Mouse (Mus musculus) intestine, postnatal 0 days (tissue): ENCODE results near the gene Tfam. TPM values are rescaled to one million over a fixed set of nuclear protein-coding genes. Genes with fewer than 3 reads are reported as not detected.

ENCODE experiments used
- ATAC-seq: fragments of 200-750 bp; cut with Nextera tagmentation; 2 replicates; pipeline ENCODE4 v1.8.0; 2017; ENCODE audit warnings: mild to moderate bottlenecking, moderate TSS enrichment, moderate library complexity
- H3K27ac ChIP-seq: fragments of 300-500 bp; sonication (generic); 2 replicates; pipeline ENCODE4 v1.5.1; 2014; ENCODE audit warnings: mild to moderate bottlenecking, low read depth, low read length, moderate library complexity
- H3K27me3 ChIP-seq: fragments of 300-500 bp; sonication (generic); replicated peaks from 2 replicates; pipeline ENCODE4 v1.6.1; 2014; ENCODE audit warnings: low read length, mixed read lengths; ENCODE audit not compliant: control insufficient read depth, insufficient read depth
- H3K36me3 ChIP-seq: fragments of 300-500 bp; sonication (generic); 2 replicates; pipeline ENCODE4 v1.6.1; 2014; ENCODE audit warnings: mild to moderate bottlenecking, moderate library complexity; ENCODE audit not compliant: control insufficient read depth, insufficient read depth
- H3K4me1 ChIP-seq: fragments of 300-500 bp; sonication (generic); replicated peaks from 2 replicates; pipeline ENCODE4 v1.6.1; 2014; ENCODE audit warnings: antibody characterized with exemption, low read length, mixed read lengths; ENCODE audit not compliant: control insufficient read depth, insufficient read depth
- H3K4me2 ChIP-seq: fragments of 300-500 bp; sonication (generic); replicated peaks from 2 replicates; pipeline ENCODE4 v1.6.1; 2014; ENCODE audit warnings: low read depth, mild to moderate bottlenecking, moderate library complexity
- H3K4me3 ChIP-seq: fragments of 300-500 bp; sonication (generic); 2 replicates; pipeline ENCODE4 v1.5.1; 2014; ENCODE audit warnings: low read depth, low read length
- H3K9ac ChIP-seq: fragments of 300-500 bp; sonication (generic); 2 replicates; pipeline ENCODE4 v1.6.1; 2014; ENCODE audit warnings: mild to moderate bottlenecking, low read depth, low read length
- H3K9me3 ChIP-seq: fragments of 300-500 bp; sonication (generic); 2 replicates; pipeline ENCODE4 v1.6.1; 2016; ENCODE audit warnings: mixed run types; ENCODE audit not compliant: control insufficient read depth
- CTCF ChIP-seq: sonication (generic); IDR thresholded peaks from 2 replicates; pipeline ENCODE4 v1.5.1; 2016; ENCODE audit warnings: low read depth, mild to moderate bottlenecking, control low read depth, antibody characterized with exemption, moderate library complexity
- WGBS: fragments of 180-500 bp; shearing (Covaris S2); extraction: QIAGEN DNeasy Blood & Tissue Kit; methylation state at CpG from one replicate; pipeline ENCODE4 v1.1.7; 2014; 5-methylcytosine and 5-hydroxymethylcytosine counted together
- polyA plus RNA-seq: library from polyadenylated mRNA; unstranded; fragments of >200 nt; fragmentation: Nextera tagmentation; extraction: Ambion mirVana; gene quantifications from 2 replicates; pipeline ENCODE4 v1.2.1, GENCODE M21; 2015

Tfam gene
- polyA plus RNA-seq: 37.2 and 37.7 TPM in 2 replicates

GRCm38 (mm10) chr10:71238240-71238554 is at the start of gene Tfam:
Gene Tfam, minus strand, starts transcription at chr10:71238280.
- Histone ChIP-seq H3K4me1 (no peaks in the 10 kb centered on the region), H3K4me3 (peak within 1 kb of the TSS; percentile 80), H3K27ac (peak within 1 kb of the TSS; percentile 63; the same call in 1 of the 2 replicates), H3K9ac (peak within 1 kb of the TSS; percentile 68), H3K9me3 (no peaks in the 10 kb centered on the region), H3K36me3 (peaks cover 19% of the 10 kb centered on the region), H3K27me3 (no peaks in the 10 kb centered on the region), H3K4me2 (peak within 1 kb of the TSS; percentile 71)
- ATAC-seq: no peak
- no peak for TF ChIP-seq CTCF
- 4% methylated on average over 7 of the region's 7 CpGs for WGBS

GRCm38 (mm10) chr10:71285126-71285580 is 47.1 kb upstream of the Tfam start, which contains the start of gene Ube2d1:
Gene Ube2d1, minus strand, starts transcription at chr10:71285262.
- peak within 1 kb of the TSS; percentile 89 for H3K9ac ChIP-seq
- 1% methylated on average over 47 of the region's 50 CpGs for WGBS
- H3K4me2 ChIP-seq: peak within 1 kb of the TSS; percentile 83
- ATAC-seq: peak; percentile 95
- TF ChIP-seq CTCF: peak; percentile 17
- no peaks in the 10 kb centered on the region for H3K9me3 ChIP-seq
- 0 out of 2 replicates have a peak, but pooled peaks cover 3% of the 10 kb centered on the region for H3K4me1 ChIP-seq
- no peaks in the 10 kb centered on the region for H3K27me3 ChIP-seq
- H3K4me3 ChIP-seq: peak within 1 kb of the TSS; percentile 96
- no peaks in the 10 kb centered on the region for H3K36me3 ChIP-seq
- H3K27ac ChIP-seq: peak within 1 kb of the TSS; percentile 64

GRCm38 (mm10) chr10:71284511-71285125 is 46.5 kb upstream of the Tfam start:
- H3K4me2 ChIP-seq: peak overlapping the region; percentile 83
- H3K27ac ChIP-seq: peak overlapping the region; percentile 64
- H3K27me3 ChIP-seq: no peaks in the 10 kb centered on the region
- peak overlapping the region; percentile 89 for H3K9ac ChIP-seq
- peak; percentile 69 for ATAC-seq
- no peaks in the 10 kb centered on the region for H3K36me3 ChIP-seq
- H3K4me1 ChIP-seq: 0 out of 2 replicates have a peak, but pooled peaks cover 3% of the 10 kb centered on the region
- no peaks in the 10 kb centered on the region for H3K9me3 ChIP-seq
- WGBS: under 1% methylated on average over 34 of the region's 41 CpGs
- peak overlapping the region; percentile 96 for H3K4me3 ChIP-seq
- no peak for TF ChIP-seq CTCF

DNA sequence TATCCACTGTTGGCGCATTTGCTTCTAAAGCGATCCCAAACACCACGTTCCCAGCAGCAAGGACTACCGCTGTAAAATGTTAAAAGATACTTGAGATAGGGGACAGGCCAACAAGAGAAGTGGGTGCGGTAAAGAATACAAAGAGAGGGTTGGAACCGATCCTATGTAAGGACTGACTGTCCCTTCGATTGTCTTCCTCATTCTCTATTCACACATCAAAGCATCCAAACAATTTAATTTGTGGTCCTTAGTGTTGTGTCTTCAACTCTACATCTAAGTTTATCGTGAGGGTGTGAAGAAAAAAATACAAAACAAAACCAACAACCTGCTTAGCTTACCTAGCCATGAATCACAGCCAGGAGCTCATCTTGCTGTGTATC is 46.0 kb upstream of the Tfam start:
- no peaks in the 10 kb centered on the region for H3K36me3 ChIP-seq
- no peaks in the 10 kb centered on the region for H3K27me3 ChIP-seq
- H3K4me3 ChIP-seq: peak overlapping the region; percentile 96
- no peak overlapping the region for H3K27ac ChIP-seq
- ATAC-seq: no peak
- no peak for TF ChIP-seq CTCF
- H3K4me2 ChIP-seq: peak overlapping the region; percentile 83
- H3K9ac ChIP-seq: peak overlapping the region; percentile 89
- H3K4me1 ChIP-seq: 0 out of 2 replicates have a peak, but pooled peaks cover 3% of the 10 kb centered on the region
- WGBS: 9% methylated on average over 8 of the region's 8 CpGs
- H3K9me3 ChIP-seq: no peaks in the 10 kb centered on the region

DNA sequence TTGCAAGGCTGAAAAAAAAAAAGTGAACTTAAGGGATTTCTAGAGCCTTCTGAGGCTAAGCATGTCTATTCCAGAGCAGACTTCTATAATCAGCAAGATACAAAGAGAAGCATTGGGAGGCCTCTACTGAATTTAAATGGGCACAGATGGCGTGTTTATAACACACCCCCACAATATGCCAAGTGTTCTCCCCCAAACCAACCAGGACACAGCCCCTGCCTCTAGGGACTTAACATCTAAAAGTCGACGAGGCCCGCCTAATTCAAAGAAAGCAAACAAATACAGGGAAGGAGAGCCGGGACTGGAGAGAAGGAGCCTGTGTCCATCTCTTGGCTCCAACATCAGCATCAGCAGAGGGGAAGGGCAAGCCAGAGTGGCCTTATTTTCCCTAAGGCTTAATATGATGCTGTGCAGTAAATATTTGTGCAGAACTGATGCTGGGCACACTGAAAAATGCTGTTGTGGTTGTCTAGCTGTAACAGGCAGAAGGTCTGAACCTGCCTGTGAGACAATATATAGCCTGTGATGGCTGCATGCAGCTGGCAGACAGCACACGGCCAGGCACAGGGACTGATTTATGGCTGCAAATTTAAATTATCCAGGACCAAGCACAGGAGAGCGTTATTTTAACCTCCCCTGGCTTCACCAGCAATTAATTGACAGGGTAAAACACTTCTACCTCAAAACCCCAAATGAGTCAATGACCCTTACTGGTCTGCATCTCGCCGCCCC is 35.1 kb upstream of the Tfam start:
- Histone ChIP-seq H3K4me1 (no peaks in the 10 kb centered on the region), H3K36me3 (peaks cover 5% of the 10 kb centered on the region; the same call in 1 of the 2 replicates), H3K9me3 (no peaks in the 10 kb centered on the region), H3K9ac (no peak overlapping the region), H3K4me2 (no peak overlapping the region), H3K27me3 (no peaks in the 10 kb centered on the region), H3K27ac (no peak overlapping the region), H3K4me3 (no peak overlapping the region)
- TF ChIP-seq CTCF: no peak
- no peak for ATAC-seq
- 64% methylated on average over 9 of the region's 9 CpGs for WGBS

GRCm38 (mm10) chr10:71267973-71268372 is 29.9 kb upstream of the Tfam start:
- H3K9ac ChIP-seq: no peak overlapping the region
- no peaks in the 10 kb centered on the region for H3K9me3 ChIP-seq
- H3K27ac ChIP-seq: no peak overlapping the region
- H3K4me1 ChIP-seq: no peaks in the 10 kb centered on the region
- H3K4me3 ChIP-seq: no peak overlapping the region
- no peak for TF ChIP-seq CTCF
- no peaks in the 10 kb centered on the region for H3K27me3 ChIP-seq
- ATAC-seq: no peak
- no peak overlapping the region for H3K4me2 ChIP-seq
- H3K36me3 ChIP-seq: no peaks in the 10 kb centered on the region; the same call in 1 of the 2 replicates
- 90% methylated on average over 2 of the region's 2 CpGs for WGBS
